Mouse (Mus musculus): ENCODE measurements at regions not wholly inside any gene's neighbourhood (a gene's known extent, or its start where the extent isn't known, plus 50 kb on each side); places are given as distances from the start of the nearest gene placed in this dataset.

DNA sequence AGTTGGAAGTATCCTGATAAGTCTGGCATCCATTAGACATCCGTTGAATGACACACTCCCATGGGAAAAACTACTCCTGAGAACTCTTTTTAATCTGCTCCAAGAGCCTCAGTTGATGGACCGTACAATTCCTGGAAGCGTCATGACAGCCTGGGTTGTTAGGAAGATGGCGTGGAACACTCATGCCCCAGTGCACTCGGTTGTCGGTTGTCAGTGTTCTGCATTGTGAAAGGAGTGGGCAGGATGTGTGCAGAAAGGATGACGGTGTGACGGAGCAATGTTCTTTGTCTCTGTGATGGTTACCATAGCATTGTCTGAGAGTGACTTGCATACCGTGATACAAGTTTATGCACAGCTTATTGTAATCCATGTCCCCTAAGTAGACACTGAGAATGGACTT is 164.4 kb downstream of the Slc30a10 start:
- no peak for DNase-seq (ENCODE audit: low spot score)

GRCm38 (mm10) chr1:185628401-185628800 is 173.8 kb downstream of the Slc30a10 start:
- no peak for DNase-seq (ENCODE audit: low spot score)

GRCm38 (mm10) chr1:185629976-185630375 is 175.3 kb downstream of the Slc30a10 start:
- no peak for DNase-seq (ENCODE audit: low spot score)

GRCm38 (mm10) chr1:185638631-185639030 is 184.0 kb downstream of the Slc30a10 start:
- no peak for DNase-seq (ENCODE audit: low spot score)

DNA sequence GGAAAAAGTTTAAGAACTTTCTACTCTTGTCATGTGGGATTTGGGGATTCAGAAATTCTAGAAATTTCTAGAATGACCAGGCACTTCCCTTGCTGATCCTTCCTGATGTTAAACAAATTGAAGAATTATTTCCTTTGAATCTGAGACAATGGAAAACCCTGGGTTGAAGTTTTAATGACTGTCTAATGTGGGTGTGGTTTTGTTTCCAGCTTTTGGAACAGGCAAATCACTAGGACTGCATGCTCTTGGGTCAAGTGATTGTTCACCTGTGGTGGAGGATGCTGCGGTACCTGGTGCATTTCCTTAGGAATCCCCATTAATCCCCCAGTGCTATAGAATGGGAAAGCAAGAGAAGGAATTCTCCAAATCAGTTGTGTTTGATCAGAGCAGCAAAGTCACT is 184.8 kb downstream of the Slc30a10 start:
- DNase-seq (ENCODE audit: low spot score): no peak

- DNase-seq (ENCODE audit: low spot score): no peak
Observed at GRCm38 (mm10) chr1:185644026-185644425, 189.4 kb downstream of the Slc30a10 start.

DNA sequence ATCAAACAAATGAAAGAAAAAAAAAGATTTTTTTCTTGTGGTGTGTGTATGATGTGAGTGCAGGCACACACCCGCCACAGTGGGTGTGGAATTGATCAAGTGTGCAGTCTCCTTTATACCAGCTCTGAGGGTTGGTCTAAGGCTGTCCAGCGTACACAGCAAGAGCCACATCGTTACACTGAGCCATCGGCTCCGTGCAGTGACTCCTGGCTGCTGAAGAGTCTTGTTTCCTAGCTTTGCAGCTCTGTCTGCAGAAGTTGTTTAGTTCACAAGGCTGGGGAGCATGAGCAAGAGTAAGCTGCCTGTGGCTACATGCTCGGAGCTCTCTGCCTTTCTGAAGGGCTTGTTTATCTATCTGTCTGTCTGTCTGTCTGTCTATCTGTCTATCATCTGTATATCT is 193.5 kb downstream of the Slc30a10 start:
- DNase-seq (ENCODE audit: low spot score): no peak

DNA sequence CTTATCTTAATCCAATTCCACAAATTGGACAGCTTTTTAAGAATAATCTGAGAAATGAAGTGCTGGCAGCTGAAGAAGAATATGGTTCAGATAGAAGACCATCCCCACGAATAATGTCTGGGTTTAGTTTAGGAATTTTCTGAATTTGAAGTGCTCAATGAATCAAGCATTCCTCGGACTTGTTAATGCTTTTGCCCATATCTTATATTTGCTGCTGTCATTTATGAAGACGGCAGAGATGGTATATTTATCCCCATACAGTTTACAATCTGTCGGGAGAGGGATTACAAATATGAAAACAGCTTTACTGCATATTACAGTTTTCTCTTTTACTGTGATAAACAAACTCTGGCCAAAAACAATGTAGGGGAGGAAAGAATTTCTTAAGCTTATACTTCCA is 194.3 kb downstream of the Slc30a10 start:
- DNase-seq (ENCODE audit: low spot score): no peak

DNA sequence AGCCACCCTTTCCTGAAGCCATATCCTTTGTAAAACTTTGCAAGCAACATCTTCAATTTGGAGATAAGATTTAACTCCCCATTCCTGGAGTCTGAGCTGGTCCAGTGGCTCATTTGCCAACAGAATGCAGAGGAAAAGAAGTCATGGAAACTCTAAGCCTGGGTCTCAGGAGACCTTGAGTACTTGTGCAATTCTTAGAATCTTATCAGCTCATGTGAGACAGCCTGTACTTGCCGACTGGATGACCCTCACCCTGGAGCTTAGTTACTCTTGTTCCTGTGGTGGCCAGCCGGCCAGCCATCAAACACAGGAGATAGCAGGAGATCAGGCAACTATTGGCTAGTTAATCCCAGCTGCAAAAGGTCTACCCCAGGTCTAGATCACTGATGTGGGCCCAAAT is 196.3 kb downstream of the Slc30a10 start:
- no peak for DNase-seq (ENCODE audit: low spot score)

DNA sequence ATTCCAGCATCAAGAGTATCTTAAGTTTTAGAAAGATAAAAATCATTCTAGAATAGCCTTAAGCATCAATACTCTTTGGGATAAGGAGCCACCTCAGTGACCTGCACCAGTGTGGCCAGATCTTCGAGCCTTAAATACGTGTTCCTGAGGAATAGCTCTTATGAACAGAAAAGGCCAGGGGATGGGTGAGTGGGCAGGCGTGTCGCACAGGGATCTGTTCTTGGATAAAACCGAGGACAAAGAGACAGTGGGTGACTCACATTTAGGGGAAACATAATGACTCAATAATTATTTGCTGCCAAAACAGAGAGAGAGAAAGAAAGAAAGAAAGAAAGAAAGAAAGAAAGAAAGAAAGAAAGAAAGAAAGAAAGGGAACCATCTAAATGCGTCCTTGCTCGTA is 200.4 kb downstream of the Slc30a10 start:
- DNase-seq (ENCODE audit: low spot score): no peak

DNA sequence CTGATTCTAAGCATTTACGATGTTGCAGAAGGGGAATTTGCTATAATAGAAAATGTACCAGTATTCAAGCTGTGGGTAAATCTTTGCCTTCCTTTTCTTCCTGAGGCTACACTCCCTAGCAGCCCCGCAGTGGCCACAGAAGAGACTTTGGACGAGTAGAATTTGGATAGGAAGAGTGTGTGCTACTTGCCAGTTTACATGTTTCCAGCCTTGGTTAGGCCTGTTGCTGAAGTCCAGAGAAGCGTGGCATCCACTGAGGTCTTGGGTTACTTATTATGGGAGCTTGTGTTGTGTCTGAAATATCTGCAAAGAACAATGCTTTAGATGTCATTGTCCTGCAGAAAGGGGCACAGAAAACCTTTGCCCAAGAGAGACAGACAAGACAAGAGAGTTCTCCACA is 200.8 kb downstream of the Slc30a10 start:
- DNase-seq (ENCODE audit: low spot score): no peak

DNA sequence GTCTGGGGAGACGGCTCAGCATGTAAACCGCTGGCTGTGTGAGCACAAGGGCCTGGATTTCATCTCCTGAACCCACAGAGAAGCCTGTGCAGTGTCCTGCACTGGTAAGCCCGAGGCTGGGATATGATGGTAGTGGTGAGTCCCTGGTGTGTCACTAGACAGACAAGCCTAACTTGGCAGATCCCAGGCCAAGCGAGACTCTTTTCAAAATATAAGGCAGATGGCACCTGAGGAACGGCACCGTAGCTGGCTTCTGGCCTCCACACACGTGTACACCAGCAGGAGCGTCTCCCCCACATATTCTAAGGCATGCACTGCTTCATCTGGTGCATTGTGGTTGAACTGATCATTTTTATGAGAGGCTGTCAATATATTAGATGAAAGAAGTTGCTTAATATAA is 202.6 kb downstream of the Slc30a10 start:
- DNase-seq (ENCODE audit: low spot score): no peak

DNA sequence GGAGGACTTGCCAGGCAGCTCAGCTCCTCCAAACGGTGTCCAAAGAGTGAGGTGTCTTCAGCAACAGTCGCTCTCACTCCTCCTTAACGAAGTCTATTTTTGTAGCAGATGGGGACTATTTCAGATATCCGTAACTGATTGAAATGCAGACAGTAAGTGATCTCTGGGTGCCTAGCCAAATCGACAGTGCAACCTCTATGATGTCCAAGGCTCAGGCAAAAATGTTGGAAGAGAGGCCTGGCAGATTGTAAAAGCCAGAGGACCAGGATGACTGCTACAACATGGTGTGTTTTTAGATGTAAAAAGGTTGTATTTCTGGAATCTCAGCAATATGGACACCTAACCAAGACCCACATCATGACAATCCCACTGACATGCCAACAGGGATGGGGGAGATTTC is 204.8 kb downstream of the Slc30a10 start:
- DNase-seq (ENCODE audit: low spot score): no peak

- DNase-seq (ENCODE audit: low spot score): no peak
Observed at GRCm38 (mm10) chr1:185662336-185662735, 207.7 kb downstream of the Slc30a10 start.

DNA sequence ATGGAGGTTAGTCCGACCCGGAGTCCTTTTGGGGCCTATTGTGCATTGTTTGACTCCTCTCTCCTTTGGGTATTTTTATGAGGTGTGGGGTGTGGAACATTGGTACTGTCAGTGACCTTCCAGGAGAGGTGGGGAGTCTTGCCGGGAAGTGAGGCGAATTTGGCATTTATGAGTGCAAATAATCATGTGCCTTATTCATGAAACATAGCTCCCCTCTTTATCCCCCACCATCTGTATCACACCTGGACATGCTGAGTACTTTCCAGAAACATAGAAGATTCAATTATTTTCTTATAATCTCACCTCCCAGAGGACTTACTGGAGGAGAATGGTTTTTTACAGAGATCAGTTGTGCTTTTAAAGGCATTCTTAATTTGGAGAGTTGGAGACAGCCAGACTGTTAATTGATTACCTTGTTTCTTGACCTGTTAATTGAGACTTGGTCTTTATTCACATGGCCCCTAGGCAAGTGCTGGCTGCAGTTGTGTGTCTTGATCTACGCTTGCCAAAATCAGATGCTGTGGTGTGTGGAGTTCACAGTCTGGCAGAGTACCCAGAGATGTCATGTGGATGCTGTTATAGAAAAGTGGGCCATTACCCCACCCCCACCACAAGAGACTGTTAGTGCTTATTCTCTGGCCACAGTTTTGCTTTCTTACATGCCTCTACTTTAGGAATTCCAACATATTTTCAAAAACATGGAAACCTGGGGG is 215.5 kb downstream of the Slc30a10 start:
- DNase-seq (ENCODE audit: low spot score): no peak

GRCm38 (mm10) chr1:185672940-185673339 is 218.3 kb downstream of the Slc30a10 start:
- DNase-seq (ENCODE audit: low spot score): no peak

- DNase-seq (ENCODE audit: low spot score): no peak
Observed at GRCm38 (mm10) chr1:185675674-185676420, 221.2 kb downstream of the Slc30a10 start.

DNA sequence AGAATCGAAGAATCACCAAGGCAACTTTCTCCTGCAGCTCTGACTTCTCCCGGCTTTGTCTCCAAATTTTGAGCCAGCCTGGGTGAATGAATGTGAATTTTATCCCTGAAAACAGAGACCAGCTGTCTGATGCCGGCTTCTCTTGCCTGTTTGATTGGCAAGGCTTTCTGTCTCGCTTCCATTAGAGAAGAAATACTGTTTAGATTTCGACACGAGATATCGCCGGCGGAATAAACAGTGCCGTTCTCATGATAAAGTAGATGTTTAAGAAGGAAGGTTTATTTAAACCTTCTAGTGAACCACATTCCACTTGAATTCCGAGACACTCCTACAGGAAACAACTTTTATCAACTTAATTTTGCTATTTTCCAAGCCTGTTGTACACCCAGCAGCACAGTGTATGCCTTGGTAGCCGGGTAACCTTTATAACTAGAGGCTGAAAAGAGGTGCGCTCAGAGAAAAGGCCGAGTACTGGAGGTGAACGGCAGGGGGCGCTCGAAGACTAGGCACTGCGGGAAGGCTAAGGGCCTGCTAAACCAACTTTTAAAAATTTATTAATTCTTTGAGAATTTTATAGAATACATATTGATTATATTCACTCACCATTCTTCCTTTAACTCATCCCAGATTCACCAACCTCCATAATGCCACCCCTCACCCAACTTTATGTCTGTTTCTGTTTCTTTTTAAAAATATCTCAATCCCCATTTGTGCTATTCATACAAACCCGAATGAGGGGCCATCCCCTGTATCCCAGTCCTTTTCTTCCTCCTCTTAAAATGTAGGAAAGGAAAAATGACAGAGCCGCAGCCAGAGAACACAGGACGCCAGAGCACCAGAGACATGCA is 227.2 kb downstream of the Slc30a10 start:
- peak; percentile 66 for DNase-seq (ENCODE audit: low spot score)

DNA sequence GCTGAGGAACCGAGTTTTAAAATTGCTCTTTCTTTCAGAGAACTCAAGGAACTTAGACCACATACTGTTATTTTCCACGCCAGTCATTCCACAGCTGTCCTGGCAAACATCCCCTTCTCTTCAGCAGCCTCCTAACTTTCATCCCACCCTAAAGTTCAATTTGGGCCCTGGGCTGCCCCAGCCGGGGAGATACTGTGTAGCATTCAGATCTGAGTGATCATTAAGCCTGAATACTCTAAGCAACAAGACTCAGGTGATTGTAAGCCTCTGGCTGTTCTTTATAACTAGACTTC is 227.8 kb downstream of the Slc30a10 start:
- no peak for DNase-seq (ENCODE audit: low spot score)

GRCm38 (mm10) chr1:185684638-185685037 is 230.0 kb downstream of the Slc30a10 start:
- no peak for DNase-seq (ENCODE audit: low spot score)

- DNase-seq (ENCODE audit: low spot score): no peak
Observed at GRCm38 (mm10) chr1:185688506-185688905, 233.9 kb downstream of the Slc30a10 start.

GRCm38 (mm10) chr1:185695394-185695793 is 240.7 kb downstream of the Slc30a10 start:
- no peak for DNase-seq (ENCODE audit: low spot score)

- no peak for DNase-seq (ENCODE audit: low spot score)
Observed at GRCm38 (mm10) chr1:185699758-185700157, 245.1 kb downstream of the Slc30a10 start.

Data from ovary, postnatal 10 days (tissue).